Mouse (Mus musculus): Measurements from ENCODE around the gene Slc38a10.

- TF ChIP-seq POLR2A (IDR thresholded peaks at IDR 0.05; ENCODE audit: low read depth, low read length), result no peak
- no peak for TF ChIP-seq CTCF (IDR thresholded peaks at IDR 0.05; ENCODE audit: extremely low read depth, insufficient read depth, insufficient read length, insufficient replicate concordance)
Measured at GRCm38 (mm10) chr11:120085891-120086627, 65.1 kb downstream of the Slc38a10 start.
